Mouse (Mus musculus) erythroblast, embryonic 14.5 days (primary cell): ENCODE results near the gene Epha3.

ENCODE experiments used
- GATA1 ChIP-seq: IDR thresholded peaks from 2 replicates; pipeline ENCODE4 v1.6.1; 2012; ENCODE audit warnings: low read length, inconsistent platforms, mixed read lengths
- TAL1 ChIP-seq: IDR thresholded peaks from 3 replicates; pipeline ENCODE4 v1.6.1; 2012; ENCODE audit warnings: low read length, inconsistent platforms, mixed read lengths

DNA sequence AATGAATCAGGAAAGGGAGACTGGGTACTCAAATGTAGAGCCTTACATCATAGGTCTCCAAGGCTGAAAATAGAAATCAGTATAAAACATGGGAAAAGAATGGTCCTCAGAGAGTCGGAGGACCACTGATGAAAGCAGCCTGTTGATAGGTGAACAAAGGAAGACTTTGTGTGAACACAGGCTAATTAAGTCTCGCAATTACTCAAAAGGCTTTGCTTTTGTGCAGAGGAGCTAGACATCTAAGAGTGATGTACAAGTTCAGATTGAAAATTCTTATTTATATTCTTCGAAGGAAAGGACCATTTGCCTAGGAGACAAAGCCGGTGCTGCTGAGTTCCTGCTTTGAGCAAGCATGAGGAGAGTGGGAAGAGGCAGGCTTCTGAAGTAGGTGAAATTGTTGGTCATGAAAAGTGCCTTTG, 363.0 kb downstream of the Epha3 start:
- TF ChIP-seq GATA1 (no peak), TAL1 (no peak)
